Mouse (Mus musculus) bone marrow macrophage, adult 2 months (primary cell): ENCODE measurements around the gene Cfap73.

Experiments used
- CTCF ChIP-seq: IDR thresholded peaks from 2 replicates; pipeline ENCODE4 v1.5.1; 2012; ENCODE audit warnings: low read depth, mild to moderate bottlenecking, low read length, moderate library complexity
- POLR2A ChIP-seq: IDR thresholded peaks from 2 replicates; pipeline ENCODE4 v1.6.1; 2012; ENCODE audit warnings: mild to moderate bottlenecking, low read depth, low read length, borderline replicate concordance

DNA sequence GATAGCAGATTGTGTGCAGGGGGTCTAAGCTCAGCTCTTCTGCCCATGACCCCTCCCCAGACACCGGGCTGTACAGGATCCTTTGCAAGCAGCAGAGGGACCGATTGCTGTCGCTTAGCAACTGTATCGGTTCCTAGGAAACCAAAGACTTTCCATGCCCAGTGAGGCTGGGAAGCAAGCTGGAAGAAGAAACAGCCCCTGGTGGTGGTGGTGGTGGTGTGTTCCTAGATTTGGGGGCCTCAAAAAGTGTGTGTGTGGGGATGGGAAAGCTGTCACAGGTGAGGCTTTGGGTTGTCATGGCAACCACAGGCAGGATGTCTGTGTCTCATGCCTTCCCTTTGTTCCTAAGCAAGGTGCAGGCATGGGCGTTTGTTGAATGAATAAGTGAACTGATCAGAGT lies 26.8 kb upstream of the Cfap73 start:
- TF ChIP-seq CTCF, result no peak
- no peak for TF ChIP-seq POLR2A
